Mouse (Mus musculus) ovary, postnatal 10 days (tissue): Measurements from ENCODE around the gene Dbi.

Source experiments
- DNase-seq: peaks from one replicate; pipeline ENCODE4 v3.0.0; 2022; ENCODE audit warnings: low spot score

Gene Dbi

DNA sequence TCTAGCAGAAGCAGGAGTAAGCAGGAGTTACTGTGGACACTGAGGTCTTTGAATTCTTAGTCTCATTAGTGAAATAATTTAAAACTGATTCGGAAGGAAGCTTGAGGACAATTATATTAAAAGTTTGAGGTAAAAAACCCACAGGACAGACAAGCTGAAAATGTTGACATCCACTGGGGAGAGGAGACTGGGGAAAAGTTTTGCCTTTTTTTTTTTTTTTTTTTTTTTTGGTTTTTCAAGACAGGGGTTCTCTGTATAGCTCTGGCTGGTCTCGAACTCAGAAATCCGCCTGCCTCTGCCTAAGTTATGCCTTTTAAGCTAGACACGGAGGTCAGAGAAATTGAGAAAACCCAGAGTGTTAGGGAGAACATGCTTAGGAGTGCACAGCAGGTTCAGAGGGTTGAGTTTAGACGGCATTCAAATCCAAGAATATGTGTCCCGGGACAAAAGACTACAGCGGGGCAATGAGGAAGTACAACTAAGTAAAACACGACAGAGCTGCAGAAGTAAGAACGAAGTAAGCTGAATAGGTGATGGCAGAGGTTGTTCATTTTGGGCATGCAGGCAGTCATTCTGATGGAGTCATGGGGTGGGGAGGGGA lies 1.2 kb upstream of the Dbi start:
- no peak for DNase-seq

DNA sequence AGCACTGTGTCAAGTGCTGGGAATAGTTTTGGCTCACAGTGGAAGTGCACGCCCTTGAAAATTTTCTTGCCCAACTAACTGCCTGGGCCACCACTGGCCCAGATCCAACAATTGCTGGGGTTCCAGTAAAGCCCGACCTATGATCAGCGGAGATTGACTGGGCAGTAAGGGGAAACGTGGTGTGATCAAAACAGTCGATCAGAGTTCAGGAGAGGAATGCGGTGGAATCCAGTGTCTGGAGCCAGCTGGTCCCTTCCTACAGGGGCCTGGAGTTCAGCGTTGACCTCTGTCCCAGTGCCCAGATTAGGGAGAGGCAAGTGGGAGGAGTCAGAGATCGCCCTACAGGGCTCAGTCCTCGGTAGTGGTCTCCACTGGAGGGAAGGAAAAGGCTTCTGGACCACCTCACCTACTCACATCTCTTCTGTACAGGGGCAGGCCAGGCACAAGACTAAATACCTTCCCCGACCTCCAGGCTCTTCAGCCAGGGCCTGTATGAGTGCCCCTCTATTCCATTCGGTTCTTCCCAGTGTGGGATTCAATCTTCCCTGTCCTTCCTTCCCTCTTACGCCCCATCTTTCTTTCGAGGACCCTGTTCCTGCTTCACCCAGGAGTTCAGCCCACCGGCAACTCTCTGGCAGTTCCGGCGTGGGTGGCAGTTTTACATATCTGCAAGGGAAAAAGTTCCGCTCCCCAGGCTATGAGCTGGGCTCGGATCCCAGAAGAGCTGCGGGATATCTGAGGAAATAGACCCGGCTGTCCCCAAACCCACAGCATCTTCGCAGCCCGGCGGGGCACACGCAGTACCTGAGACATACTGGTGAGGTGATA lies 523 bp downstream of the Dbi start:
- peak; percentile 11 for DNase-seq

DNA sequence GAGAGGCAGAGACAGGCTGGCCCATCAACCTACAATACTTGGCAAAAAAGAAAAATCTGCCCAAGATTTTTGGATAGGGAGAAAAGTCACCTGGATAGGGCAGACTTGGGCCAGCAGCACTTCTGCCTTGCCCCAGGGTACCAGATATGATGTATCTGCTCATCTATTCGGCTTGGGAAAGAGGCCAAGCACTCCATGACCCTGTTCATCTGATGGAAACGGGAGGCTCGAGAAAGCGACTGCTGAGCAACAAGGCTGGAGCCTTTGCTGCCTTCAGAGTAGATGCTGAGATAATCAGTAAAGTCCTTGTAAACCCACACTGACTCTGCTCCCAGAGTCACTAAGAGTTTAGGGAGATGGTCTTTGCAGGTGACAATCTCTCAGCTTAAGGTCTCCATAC lies 1.5 kb downstream of the Dbi start:
- DNase-seq = no peak

DNA sequence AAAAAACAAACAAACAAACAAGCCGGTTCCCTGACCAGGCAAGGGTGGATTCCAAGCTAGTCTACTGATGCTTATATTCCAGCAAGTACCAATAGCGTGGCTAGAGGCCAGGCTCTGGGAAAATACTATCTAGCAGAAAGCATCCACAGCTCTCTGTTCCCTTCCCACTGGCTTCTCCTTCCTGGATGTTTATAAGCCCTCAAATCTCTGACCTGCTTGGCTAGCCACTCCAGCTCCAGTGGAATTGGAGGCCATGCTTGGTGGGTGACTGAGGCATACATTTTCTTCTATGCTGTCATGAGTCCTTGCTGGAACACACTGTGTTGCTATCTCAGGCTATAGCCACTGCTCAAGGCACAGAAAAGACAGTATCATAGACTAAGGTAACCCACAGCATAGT lies 2.0 kb downstream of the Dbi start:
- DNase-seq = no peak

DNA sequence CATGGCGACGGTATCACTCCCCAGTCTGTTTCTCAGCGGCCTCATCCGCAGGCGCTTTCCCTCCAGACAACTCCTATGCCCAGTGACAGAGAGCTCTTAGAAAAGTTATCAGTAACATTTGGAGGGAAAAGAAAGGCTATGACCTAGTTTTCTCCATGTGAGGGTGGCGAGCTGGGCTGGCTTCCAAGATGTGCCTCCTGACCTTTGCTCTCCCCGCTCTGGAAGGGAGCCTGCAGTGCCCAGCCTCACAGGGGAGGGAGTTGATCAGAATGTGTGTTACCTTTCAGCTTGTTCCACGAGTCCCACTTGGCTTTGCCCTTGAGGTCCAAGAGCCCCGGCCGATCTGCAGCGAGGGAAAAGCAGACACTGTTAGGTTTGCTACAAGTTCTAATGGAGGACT lies 4.8 kb downstream of the Dbi start:
- no peak for DNase-seq

DNA sequence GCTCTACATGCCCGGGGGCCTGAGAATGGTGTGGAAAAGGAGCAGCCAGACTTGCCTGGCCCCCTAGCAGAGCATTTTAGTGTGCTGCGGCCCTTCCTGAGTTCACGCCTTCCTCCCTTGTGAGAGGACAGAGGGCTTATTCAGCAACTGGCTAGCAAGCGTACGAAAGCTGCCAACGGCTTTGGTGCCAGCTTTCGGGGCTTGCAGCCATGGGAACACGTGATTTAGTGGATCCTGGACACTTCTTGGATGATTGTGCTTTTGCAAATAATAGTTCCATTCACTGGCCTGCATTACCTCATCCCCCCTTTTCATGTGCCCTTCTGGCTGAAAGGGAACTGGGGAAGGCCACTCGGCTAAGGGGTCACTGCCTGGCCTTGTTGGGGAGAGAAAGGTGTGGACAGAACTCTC lies 5.2 kb downstream of the Dbi start:
- DNase-seq = no peak

DNA sequence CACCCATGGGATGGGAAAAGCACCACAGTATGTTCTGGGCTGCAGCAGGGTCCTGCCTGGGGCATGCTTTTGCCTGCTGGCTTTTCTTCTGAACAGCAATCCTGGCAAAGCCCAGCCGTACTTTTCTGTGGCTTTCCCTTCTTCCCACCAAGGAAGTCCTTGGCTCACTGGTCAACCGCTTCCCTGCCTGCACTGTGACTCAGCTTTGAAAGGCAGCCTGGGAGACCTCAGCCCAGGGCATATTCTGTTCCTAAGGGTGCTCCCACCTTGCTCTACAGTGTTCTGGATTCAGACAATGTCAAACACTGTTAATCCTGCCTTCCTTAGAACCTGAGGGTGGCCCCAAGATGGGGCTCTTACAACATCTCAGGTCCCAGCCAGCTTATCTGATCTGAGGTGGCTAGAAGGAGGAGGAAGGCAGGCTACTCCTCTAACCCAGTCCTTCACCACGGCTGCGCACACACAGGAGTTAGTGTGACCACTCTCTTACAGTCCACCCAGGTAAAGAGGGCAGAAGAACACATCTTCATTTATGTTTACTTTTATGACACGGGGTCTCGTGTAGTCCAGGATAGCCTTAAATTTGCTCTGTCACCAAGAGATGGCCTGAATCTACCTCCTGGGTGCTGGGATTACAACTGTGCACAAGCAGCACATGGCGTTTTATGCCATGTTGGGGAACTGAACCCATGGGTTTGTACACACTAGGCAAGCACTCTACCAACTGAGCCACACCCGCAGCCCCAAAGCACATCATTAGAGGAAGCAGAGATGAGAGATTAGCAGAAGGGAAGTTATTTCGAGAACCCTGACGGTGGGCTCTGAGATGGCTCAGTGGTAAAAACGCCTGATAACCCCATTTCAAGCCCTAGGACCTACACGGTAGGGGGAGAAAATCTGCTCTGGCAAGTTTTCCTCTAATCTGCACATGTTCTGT lies 8.4 kb downstream of the Dbi start:
- DNase-seq = no peak

DNA sequence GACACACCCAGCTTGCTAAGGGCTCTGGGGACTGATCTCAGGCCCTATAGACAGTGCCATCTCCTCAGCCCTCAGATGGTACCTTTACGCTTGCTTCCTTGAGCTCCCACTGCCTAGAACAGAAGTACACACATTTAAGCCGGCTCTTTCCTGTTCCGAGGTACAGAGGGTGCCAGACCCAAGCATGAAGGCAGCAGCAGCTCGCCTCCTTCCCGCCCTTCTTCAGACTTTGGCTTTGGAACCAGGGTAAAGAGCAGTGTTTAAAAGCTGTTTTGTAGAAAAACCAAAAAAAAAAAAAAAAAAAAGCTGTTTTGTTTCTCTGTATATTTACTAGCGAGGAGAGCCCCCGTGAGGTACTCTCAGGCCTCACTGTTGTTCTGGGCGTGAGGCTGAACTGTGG lies 9.1 kb downstream of the Dbi start:
- DNase-seq = no peak

DNA sequence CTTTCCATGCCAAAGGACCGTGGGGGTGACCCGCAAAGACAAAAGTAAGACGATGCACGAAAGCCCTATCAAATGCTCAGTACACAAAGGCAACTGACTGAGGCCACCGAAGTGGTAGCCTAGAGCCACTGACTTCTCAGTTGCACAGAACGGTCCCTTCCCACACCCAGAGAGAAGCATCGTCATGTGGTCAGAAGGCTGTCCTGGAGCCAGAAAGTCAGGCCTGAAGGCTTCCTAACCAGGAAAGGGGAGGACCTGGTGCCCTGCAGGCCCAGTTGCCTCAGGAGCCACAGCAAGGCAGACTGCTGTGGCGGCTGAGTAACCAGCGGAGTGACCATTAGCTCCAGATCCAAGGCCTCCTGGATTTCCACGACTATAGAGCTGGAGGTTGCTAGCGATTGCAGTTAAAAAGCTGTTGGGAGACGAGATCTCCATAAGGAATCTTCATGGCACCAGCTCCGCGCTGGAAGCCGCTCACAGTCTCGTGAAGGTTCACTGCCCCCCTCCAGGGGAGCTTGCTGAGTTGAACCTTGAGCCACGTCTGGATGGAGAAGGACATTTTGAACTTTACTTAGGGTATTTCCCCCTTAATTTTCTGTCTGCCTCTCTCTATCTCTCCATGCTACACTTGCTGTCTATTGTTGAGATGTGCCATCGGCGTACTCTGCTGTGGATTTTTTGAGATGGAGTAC lies 11.0 kb downstream of the Dbi start:
- DNase-seq = no peak

DNA sequence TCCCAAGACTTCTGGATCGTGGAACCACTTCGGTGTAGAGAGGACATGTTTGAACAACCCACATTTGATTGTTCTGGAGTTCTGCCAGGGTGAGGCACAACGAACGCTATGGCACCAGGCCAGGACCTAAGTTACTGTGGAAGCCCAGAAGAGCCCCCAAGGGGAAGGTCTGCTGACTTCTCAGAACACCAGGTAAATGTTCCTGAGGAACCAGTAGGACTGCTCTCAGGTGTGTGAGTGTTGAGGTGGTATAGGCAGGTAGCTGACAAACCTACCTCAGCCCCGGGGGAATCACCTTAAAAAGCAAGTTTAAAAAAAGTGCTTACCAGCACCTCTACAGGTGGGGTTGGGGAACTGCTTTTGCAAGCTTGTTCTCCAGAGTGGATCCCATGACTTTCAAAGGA lies 15.3 kb downstream of the Dbi start:
- no peak for DNase-seq

DNA sequence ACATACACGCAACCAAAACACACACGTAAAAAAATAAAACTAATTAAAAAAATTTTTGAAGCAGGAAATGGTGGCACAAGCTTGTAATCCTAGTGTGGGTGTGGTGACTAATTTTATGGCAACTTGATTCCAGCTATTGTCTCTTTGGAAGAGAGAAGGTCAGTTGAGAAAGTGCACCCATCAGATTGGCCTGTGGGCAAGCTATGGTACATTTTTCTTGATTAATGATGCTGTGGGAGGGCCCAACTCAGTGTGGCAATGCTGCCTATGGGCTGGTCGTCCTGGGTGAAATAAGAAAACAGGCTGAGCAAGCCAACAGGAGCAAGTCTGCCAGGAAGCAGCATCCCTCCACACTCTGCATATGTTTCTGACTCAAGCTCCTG lies 19.7 kb downstream of the Dbi start:
- no peak for DNase-seq

DNA sequence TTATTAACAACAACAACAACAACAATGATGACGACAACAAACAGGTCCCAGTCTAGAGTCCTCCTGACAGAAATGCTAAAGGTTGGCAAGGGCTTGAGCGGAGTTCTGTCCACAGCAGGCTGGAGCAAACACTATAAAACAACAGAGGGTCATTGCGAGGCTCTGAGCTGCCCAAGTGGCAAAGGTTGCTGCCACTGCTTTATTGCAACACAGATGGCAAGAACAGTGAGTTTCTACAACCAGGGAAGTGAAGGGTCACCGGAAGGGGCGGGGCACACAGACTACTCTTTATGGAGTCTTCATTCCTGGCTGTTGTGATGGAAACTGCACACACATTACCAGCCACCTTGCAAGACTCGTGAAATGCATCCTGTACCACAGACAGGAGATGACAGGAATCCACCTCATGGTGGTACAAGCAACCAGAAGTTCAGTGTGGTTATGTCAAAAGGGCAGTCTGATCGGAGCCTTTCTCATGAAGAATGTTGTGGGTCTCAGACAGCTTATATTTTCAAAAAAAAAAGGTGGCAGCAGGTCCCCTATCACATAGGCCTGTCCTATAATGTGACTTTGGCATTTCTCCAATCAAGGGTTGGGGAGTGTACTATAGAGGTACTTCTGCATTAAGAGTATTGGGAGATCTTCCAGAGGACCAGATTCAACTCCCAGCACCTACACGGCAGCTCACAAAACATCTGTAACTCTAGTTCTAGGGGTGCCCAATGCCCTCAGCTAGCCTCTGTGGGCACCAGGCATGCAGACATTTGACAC lies 20.2 kb downstream of the Dbi start:
- no peak for DNase-seq

DNA sequence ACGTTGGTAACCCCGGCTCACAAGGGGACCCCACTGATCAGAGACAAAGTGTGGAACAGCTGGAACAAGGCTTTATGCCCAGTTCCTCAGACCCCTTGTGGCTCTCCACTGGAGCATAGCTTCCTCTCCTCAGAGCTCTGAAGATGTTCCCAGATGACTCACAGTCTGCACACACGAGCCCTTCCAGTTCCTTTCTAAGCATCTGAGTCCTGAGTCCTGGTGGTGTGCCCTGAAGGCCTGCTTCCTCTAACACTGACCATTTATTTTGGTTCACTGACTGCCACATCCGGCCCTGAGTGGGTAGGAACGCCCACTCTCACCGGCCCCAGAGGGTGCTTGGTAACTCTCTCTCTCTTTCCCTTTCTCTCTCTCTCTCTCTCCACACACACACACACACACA lies 21.4 kb downstream of the Dbi start:
- no peak for DNase-seq

DNA sequence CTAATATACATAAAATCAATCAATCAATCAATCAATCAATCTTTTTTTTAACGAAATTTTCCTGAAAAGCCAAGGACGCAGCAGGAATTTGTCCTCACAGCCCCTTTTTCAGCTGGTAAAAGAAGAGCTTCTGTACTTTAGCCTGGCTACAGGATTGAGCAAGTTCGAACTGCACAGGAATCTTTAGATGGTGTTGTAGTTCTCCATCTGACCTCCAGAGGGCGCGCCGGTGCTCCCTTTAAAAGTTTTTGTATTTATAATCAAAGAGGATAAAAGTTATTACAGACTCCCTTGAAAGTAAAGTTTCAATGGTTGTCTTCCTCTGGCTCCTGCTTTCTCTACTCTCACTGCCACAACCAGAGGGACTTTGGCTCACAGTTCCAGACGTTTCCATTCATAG lies 22.6 kb downstream of the Dbi start:
- peak; percentile 41 for DNase-seq

DNA sequence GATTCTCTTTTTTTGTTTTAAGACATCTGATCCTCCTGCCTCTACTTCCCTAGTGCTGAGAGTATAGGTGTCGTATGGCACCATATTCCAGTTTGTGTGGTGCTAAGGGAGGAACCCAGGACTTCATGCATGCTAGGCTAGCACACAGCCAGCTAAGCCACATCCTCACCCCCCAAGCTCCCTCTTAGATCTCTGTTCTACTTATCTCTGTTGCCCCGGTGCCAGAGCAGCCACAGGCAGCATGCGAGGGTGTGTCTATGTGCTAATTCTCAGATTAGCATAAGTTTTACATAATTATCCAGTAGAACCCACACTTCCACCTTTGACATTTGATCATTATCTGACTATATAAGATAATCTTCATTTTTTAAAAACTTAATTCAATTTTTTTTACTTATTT lies 26.0 kb downstream of the Dbi start:
- no peak for DNase-seq

DNA sequence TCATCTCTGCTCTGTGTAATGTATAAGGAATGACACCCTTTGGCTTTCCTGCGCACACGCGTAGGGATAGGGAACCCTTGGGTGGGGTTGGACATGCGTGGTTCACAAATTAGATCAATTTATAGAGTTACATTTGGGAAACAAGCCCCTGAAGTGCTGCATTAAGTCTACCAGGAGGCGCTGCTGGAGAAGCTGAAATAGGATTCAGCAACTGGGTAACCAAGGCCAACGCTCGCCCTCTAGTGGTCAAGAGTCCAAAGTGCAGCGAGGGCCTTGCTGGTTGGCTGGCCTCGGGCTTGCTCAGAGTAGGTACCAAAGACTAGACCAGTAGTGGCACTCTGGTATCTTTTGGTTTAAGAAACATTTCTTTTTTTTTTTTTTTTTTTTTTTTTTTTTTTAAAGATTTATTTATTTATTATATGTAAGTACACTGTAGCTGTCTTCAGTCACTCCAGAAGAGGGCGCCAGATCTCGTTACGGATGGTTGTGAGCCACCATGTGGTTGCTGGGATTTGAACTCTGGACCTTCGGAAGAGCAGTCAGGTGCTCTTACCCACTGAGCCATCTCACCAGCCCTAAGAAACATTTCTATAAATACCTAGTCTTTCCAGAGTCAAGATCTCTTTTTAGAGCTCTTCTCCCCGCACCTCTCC lies 27.3 kb downstream of the Dbi start:
- peak; percentile 79 for DNase-seq

DNA sequence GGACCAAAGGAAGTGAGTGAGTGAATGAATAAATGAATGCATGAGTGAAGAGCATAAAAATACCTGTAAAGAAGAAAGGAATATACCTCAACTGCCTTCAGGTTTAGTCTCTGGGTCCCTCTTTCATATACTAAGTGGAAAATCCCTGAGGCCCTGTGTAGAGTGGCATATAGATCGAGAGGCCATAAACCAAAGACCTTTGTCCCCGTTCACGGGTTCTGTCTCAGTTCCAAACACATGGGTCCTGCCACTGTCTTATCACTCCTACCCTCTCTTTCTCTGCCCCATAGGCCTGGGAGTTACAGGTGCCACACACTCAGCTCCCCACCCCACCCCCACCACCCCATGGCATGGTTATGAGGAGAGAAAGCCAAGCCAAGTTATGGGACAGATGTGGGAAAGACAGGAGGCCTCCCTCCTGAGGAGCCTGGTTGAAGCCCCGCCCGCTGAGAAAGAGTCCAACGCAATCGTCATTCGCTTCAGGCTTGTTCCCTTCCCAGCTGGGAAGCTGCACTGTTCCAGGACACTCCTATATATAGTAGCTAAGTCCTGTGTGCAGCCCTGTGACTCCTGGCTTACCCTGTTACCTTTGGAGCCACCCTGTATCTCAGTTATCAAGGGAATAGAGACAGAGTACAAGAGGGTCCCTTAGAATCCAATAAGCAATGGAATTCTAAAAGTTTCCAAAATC lies 29.9 kb downstream of the Dbi start:
- no peak for DNase-seq

DNA sequence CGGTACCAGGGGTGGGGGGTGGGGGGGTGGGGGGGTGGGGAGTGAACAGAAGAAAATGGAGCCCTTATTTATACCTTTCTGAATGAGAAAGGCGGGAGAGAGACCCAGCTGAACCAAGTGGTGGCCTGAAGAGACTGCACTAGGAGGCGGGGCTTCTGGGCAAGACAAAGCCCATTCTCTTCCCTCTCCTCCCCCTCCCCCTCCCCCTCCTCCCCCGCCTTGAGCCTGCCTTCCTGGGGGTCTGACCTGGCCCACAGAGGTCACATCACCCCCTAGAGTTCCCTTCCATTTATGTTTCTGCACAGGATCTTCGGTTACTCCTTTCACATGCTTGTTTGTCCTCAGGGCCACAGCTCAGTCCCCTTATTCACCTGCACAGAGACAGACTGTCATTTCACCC lies 31.7 kb downstream of the Dbi start:
- DNase-seq = no peak

DNA sequence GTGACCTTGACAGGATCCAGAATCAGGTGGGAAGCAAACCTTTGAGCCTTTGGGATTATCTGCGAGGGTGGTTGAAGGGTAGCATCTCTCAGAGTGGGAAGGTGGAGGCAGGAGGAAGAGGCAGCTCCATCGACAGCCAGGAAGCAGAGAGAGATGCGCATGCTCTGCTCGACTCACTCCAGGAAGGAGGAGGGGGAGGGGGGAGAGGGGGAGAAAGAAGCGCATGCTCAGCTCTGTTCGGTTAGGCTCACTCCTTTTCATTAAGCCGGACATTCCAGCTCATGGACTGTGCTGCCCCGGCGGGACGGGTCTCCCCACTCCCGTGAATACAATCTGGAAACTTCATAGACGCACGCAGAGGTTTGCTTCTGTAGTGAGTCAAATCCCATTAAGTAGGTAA lies 34.2 kb downstream of the Dbi start:
- DNase-seq = no peak

DNA sequence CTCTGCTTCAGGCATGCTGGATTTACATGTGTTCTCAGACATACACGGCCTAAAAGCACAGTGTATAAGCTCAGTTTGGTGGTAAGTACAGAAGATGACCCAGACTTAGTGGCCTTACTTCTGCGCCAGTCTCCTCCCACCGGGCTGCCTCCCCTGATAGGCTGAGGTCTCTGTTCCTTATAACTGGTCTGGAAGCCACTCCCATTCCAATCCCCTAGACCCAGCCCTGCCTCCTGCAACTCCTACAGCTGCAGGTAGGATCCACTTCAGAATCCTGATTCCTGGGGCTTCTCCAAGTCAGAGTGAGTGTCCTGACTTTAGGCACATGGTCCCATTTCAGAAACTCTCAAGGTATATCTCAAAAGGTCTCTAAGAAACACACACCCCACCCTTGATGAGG lies 35.2 kb downstream of the Dbi start:
- no peak for DNase-seq
